ENCODE assay signal across 1 mouse cellular context in genomic region chr9:66919382-66919971, GRCm38 (mm10).
TF ChIP-seq lines count a peak whose summit lies in the region.

Gene Rab8b (minus strand): TSS chr9:66919687.

TF ChIP-seq in CH12.LX, 34 proteins besides CTCF, POLR2A, EP300 and RAD21 (continued from another document):
- 0 out of 2 replicates have a peak, but pooled peaks have one; percentile 41 for TF ChIP-seq TBP (conservative IDR thresholded peaks at IDR 0.05; ENCODE audit: low read depth, low read length)
- no peak for TF ChIP-seq RCOR1 (conservative IDR thresholded peaks at IDR 0.05; ENCODE audit: low read depth, low read length)
- TF ChIP-seq MEF2A (IDR thresholded peaks at IDR 0.05; ENCODE audit: borderline replicate concordance, low read depth, low read length), result peak; percentile 44; the same call in 1 of the 2 replicates
- peak; percentile 82 for TF ChIP-seq NELFE (IDR thresholded peaks at IDR 0.05; ENCODE audit: low read depth, low read length)
- TF ChIP-seq TCF12 (IDR thresholded peaks at IDR 0.05; ENCODE audit: low read depth, low read length), result peak; percentile 52
- peak; percentile 79; the same call in 1 of the 2 replicates for TF ChIP-seq CHD1 (IDR thresholded peaks at IDR 0.05; ENCODE audit: low read depth, low read length)
- TF ChIP-seq USF2 (conservative IDR thresholded peaks at IDR 0.05; ENCODE audit: low read depth, low read length), result no peak
- no peak; the same call in 1 of the 2 replicates for TF ChIP-seq ZNF384 (IDR thresholded peaks at IDR 0.05; ENCODE audit: low read depth, low read length)
- TF ChIP-seq ELF1 (IDR thresholded peaks at IDR 0.05; ENCODE audit: low read depth, low read length), result no peak; the same call in 1 of the 2 replicates
- no peak for TF ChIP-seq ZC3H11A (IDR thresholded peaks at IDR 0.05; ENCODE audit: low read depth, low read length)
- peak; percentile 54; the same call in 1 of the 2 replicates for TF ChIP-seq GABPA (IDR thresholded peaks at IDR 0.05; ENCODE audit: insufficient replicate concordance, low read depth, low read length)
- TF ChIP-seq E2F4 (IDR thresholded peaks at IDR 0.05; ENCODE audit: insufficient replicate concordance, low read depth, low read length), result 0 out of 2 replicates have a peak, but pooled peaks have one; percentile 45
- no peak for TF ChIP-seq JUN (IDR thresholded peaks at IDR 0.05; ENCODE audit: insufficient read depth, low read depth, low read length)
